Mouse (Mus musculus): ENCODE measurements at regions not wholly inside any gene's neighbourhood (a gene's known extent, or its start where the extent isn't known, plus 50 kb on each side); places are given as distances from the start of the nearest gene placed in this dataset.

- DNase-seq (ENCODE audit: low spot score), result no peak
Observed at GRCm38 (mm10) chr10:25857954-25858616, 220.0 kb upstream of the Gm9767 start.

DNA sequence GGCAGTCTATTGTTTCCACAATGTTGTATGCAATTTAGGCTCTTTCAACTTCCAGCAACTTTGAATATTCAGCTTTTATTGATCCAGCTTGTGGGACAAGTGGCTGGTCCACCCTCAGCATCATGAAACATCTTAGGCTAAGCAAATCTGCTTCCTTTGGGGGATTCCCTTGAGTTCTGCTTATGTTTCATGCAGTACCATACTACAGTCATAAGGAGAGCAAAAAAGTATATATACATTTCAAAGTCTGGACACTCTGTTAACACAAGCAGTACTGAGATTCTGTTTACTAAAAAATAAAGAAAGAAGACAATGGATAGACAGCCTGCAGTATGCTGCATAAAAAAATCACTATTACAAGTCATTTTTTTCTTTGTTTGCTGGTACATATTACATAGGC lies 233.7 kb upstream of the Gm9767 start:
- DNase-seq (ENCODE audit: low spot score), result no peak

DNA sequence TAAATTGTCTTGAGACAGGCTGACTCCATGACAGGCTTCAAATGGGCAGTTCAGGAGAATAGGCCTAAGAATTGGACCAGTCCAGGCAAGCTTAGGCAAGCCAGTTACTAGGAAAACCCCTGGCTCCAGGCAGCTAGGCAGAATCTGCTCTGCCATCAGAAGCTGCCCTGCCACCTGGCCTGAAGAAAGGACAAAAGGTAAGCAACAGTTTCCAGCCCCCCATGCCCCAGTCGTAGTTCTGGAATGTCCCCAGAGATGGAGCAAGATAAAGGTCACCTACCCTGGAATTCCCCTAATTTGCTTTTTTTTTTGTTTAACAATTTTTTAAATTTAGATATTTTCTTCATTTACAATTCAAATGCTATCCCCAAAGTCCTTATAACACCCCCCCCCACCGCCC lies 248.8 kb upstream of the Gm9767 start:
- DNase-seq (ENCODE audit: low spot score), result no peak

GRCm38 (mm10) chr10:25804223-25804622 lies 268.2 kb upstream of the Smlr1 start:
- no peak for DNase-seq (ENCODE audit: low spot score)

GRCm38 (mm10) chr10:25801499-25801898 lies 265.4 kb upstream of the Smlr1 start:
- DNase-seq (ENCODE audit: low spot score), result no peak

GRCm38 (mm10) chr10:25798881-25799280 lies 262.8 kb upstream of the Smlr1 start:
- DNase-seq (ENCODE audit: low spot score), result no peak

DNA sequence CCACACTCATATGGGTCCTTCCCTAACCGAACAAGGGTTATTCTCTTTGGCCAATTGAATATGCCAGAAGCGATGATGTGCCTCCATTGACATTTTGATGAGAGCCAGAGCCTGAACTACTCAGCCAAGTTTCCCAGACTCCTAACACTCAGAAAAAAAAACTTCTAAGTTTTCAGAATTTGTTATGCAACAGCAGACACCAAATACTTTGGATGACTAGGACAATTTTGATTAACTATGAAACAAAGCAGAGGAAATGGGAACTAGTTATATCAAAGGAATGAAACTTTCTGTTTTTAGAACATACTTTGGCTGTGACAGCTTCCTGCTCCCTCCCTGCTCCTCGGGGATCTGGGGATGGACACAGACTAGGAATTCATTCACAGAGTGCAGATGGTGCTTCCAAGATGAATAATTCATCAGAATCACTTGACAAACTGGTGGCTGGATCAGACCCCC lies 254.3 kb upstream of the Smlr1 start:
- no peak for DNase-seq (ENCODE audit: low spot score)

- DNase-seq (ENCODE audit: low spot score), result no peak
Observed at GRCm38 (mm10) chr10:25788660-25789059, 252.6 kb upstream of the Smlr1 start.

DNA sequence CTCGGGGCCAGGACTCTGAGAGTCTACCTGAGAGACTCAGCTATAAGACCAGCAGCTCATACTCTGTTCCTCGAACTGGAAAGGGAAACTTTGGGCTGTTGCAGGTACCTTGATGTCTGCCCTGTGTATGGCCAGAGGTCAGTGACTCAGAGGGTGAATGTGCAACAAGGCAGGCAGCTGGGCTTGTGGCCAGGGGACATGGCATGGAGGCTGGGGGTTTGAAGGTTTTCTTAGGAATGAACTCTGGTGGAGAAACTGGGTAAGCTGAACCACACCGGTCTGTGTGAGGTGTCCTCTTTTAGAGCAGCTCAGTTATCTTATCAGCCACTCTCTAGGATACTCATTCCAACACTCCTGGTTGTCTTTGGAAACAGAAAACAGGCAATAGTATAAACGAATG lies 251.9 kb upstream of the Smlr1 start:
- no peak for DNase-seq (ENCODE audit: low spot score)

GRCm38 (mm10) chr10:25783861-25784260 lies 247.8 kb upstream of the Smlr1 start:
- no peak for DNase-seq (ENCODE audit: low spot score)

GRCm38 (mm10) chr10:25779476-25779875 lies 243.4 kb upstream of the Smlr1 start:
- no peak for DNase-seq (ENCODE audit: low spot score)

GRCm38 (mm10) chr10:25777717-25778116 lies 241.7 kb upstream of the Smlr1 start:
- no peak for DNase-seq (ENCODE audit: low spot score)

- no peak for DNase-seq (ENCODE audit: low spot score)
Observed at GRCm38 (mm10) chr10:25776697-25777096, 240.6 kb upstream of the Smlr1 start.

GRCm38 (mm10) chr10:25770051-25770450 lies 234.0 kb upstream of the Smlr1 start:
- DNase-seq (ENCODE audit: low spot score), result no peak

DNA sequence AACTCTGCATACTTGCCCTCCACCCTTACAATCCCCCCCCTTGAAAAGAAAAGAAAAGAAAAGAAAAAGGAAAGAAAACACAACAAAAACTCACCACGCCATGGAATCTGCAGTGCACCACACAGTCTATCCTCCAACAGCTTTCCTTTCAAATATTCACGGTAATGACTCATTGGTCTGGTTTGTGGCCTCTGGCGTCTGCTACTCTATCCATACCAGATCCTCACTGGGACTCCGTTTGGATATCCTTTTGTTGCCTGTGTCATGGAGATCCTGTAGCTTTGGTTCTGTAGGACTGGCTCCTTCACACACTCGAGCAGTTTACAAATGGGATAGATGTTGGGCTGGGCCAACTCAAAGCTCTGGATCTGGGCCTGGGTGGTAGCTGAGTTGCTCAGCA lies 232.4 kb upstream of the Smlr1 start:
- DNase-seq (ENCODE audit: low spot score), result no peak

DNA sequence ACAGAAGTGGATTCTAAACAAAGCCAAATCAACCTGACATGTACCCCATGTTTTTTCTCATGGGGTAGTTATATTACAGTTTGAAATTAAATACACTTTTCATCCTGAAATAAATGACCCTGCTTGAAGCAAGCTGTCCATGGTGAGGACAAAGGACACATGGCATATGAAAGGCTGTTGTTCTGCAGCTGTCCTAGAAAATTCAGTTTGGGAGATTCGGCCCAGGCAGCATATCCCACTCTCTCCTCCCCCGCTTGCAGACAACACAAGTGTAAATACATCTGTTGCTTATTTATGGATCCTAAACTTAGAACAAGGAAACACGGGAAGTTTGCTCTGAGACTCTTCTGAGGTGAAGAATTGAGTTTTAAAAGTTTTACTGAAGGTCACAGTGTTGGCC lies 218.2 kb upstream of the Smlr1 start:
- no peak for DNase-seq (ENCODE audit: low spot score)

GRCm38 (mm10) chr10:25742678-25743077 lies 206.6 kb upstream of the Smlr1 start:
- no peak for DNase-seq (ENCODE audit: low spot score)

- no peak for DNase-seq (ENCODE audit: low spot score)
Observed at GRCm38 (mm10) chr10:25740956-25741355, 204.9 kb upstream of the Smlr1 start.

DNA sequence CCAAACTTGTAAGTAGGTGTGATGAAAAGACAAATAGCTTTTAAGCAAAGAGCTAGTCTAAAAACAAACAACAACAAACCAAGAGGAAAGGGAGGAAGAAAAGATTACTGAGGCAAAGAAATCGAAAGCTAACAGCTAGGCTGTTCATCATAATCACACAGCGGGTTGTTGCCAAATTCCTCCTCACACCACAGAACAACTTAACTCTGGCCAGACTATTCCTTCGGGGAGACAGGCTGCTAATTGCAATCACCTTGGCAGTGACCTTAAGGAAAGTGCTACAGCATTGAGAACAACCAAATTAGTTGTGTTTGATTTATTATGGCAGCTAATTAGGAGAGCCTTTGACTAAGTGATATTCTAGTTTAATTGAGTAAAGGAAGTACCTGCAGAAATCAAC lies 194.4 kb upstream of the Smlr1 start:
- DNase-seq (ENCODE audit: low spot score), result no peak

GRCm38 (mm10) chr10:25723966-25724365 lies 187.9 kb upstream of the Smlr1 start:
- DNase-seq (ENCODE audit: low spot score), result no peak

- no peak for DNase-seq (ENCODE audit: low spot score)
Observed at GRCm38 (mm10) chr10:25715747-25716146, 179.7 kb upstream of the Smlr1 start.

GRCm38 (mm10) chr10:25714636-25715035 lies 178.6 kb upstream of the Smlr1 start:
- DNase-seq (ENCODE audit: low spot score), result no peak

DNA sequence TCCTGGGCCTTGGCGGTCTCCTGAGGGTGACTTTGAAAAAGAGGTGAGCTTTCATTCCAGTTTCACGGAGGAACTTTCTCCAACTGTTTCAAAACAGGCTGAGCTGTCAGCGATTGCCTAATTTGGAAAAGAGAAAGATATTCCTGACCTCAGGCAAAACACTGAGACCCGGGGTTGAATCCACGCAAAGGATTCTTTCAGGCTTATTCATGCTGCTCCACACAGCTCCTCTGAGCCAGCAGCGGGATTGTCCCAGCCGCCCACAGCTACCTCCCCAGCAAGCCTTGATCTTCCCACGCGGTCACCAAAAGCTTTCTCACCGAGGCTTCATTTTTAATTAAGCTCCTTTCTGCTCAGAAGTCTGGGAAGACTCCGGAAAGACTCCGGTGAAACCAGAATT lies 178.0 kb upstream of the Smlr1 start:
- no peak for DNase-seq (ENCODE audit: low spot score)

DNA sequence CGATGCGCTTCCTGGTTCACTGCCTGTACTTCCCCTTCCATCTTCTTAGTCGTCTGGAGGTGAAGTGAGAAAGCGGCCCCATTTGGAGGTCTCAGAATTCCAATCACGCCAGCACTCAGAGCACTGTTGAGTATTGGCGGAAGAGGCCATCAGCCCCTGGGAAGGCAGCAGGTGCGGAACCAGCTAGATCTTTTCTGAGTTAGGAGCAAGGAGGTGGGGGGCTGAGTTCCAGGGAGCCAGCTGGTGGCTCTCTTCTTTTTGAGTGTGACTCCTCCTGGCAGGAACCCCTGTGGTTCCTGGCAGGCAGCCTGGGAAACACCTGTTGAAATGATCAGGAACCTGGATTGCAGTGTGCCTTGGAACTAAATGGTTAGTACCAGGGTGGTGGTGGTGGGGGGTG lies 171.9 kb upstream of the Smlr1 start:
- no peak for DNase-seq (ENCODE audit: low spot score)

- DNase-seq (ENCODE audit: low spot score), result no peak
Observed at GRCm38 (mm10) chr10:25702146-25702545, 166.1 kb upstream of the Smlr1 start.
